ENCODE assay signal across 10 mouse cellular contexts in genomic region chr3:109307406-109307805, GRCm38 (mm10). TPM values are rescaled to one million over a fixed set of nuclear protein-coding genes. Genes with fewer than 3 reads are reported as not detected.
A peak's percentile ranks its signal among the peaks of the same experiment; 100 is the strongest.
DNase-seq lines count a peak whose midpoint lies in the region; ATAC-seq and TF ChIP-seq lines count a peak whose summit lies in the region.
"Had no signal": no experiment of that assay in that cellular context is flagged by ENCODE, and none has a peak within 500 bp of the region (broad histone marks: within the 10 kb centered on the region; RNA-seq: fewer than 3 reads in every experiment).

No protein-coding gene starts in this region.

- H3K4me1 ChIP-seq in kidney, embryonic 16.5 days (ENCODE audit: insufficient read depth, low read length): no peaks in the 10 kb centered on the region
- H3K4me1 ChIP-seq in intestine, postnatal 0 days (replicated peaks; ENCODE audit: control insufficient read depth, insufficient read depth, low read length): no peaks in the 10 kb centered on the region
- H3K4me1 ChIP-seq in midbrain, embryonic 15.5 days: 0 out of 2 replicates have a peak, but pooled peaks cover 7% of the 10 kb centered on the region

- H3K9me3 ChIP-seq in kidney, embryonic 16.5 days (ENCODE audit: low read length): no peaks in the 10 kb centered on the region
- no peaks in the 10 kb centered on the region for H3K9me3 ChIP-seq in intestine, postnatal 0 days (ENCODE audit: control insufficient read depth)
- no peaks in the 10 kb centered on the region for H3K9me3 ChIP-seq in midbrain, embryonic 15.5 days
- H3K9me3 ChIP-seq: megakaryocyte, embryonic 14.5 days had no signal

- TF ChIP-seq CTCF in intestine, postnatal 0 days (IDR thresholded peaks at IDR 0.05; ENCODE audit: low read depth): no peak

- H3K27me3 ChIP-seq in kidney, embryonic 16.5 days (ENCODE audit: insufficient read depth, low read length): no peaks in the 10 kb centered on the region
- no peaks in the 10 kb centered on the region for H3K27me3 ChIP-seq in intestine, postnatal 0 days (replicated peaks; ENCODE audit: control insufficient read depth, insufficient read depth, low read length)
- no peaks in the 10 kb centered on the region for H3K27me3 ChIP-seq in midbrain, embryonic 15.5 days (replicated peaks)
- H3K27me3 ChIP-seq: megakaryocyte, embryonic 14.5 days had no signal

- H3K4me2 ChIP-seq in kidney, embryonic 16.5 days (replicated peaks; ENCODE audit: low read depth, low read length): no peak overlapping the region
- no peak overlapping the region for H3K4me2 ChIP-seq in intestine, postnatal 0 days (replicated peaks; ENCODE audit: low read depth)
- no peak overlapping the region for H3K4me2 ChIP-seq in midbrain, embryonic 15.5 days

- H3K36me3 ChIP-seq in kidney, embryonic 16.5 days (ENCODE audit: insufficient read depth, low read length): no peaks in the 10 kb centered on the region
- no peaks in the 10 kb centered on the region for H3K36me3 ChIP-seq in intestine, postnatal 0 days (ENCODE audit: control insufficient read depth, insufficient read depth)
- H3K36me3 ChIP-seq in midbrain, embryonic 15.5 days (replicated peaks): no peaks in the 10 kb centered on the region

- no peak overlapping the region for H3K27ac ChIP-seq in kidney, embryonic 16.5 days (ENCODE audit: low read length)
- H3K27ac ChIP-seq in intestine, postnatal 0 days (ENCODE audit: low read depth, low read length): no peak overlapping the region
- no peak overlapping the region for H3K27ac ChIP-seq in midbrain, embryonic 15.5 days

- H3K9ac ChIP-seq in kidney, embryonic 16.5 days (replicated peaks; ENCODE audit: low read length): no peak overlapping the region
- no peak overlapping the region for H3K9ac ChIP-seq in intestine, postnatal 0 days (ENCODE audit: low read depth, low read length)
- no peak overlapping the region for H3K9ac ChIP-seq in midbrain, embryonic 15.5 days

- DNase-seq in kidney, adult 11 months: peak; percentile 79
- peak; percentile 20 for DNase-seq in cerebellum, adult 9-11 months
- DNase-seq in urinary bladder, adult 2 months (ENCODE audit: low spot score): no peak
- no peak for DNase-seq in gastrocnemius, postnatal 10 days

- ATAC-seq in kidney, embryonic 16.5 days (ENCODE audit: low FRiP score, low TSS enrichment): no peak
- peak; percentile 91 for ATAC-seq in intestine, postnatal 0 days
- ATAC-seq in midbrain, embryonic 15.5 days (replicated peaks): peak; percentile 80
- ATAC-seq in megakaryocyte progenitor cell, adult 5-6 weeks (replicated peaks; ENCODE audit: poor library complexity): no peak

- 71% methylated on average over 7 of the region's 7 CpGs for WGBS in kidney, embryonic 16.5 days
- WGBS in intestine, postnatal 0 days: 30% methylated on average over 7 of the region's 7 CpGs
- 47% methylated on average over 7 of the region's 7 CpGs for WGBS in midbrain, embryonic 15.5 days

- no peak overlapping the region for H3K4me3 ChIP-seq in kidney, embryonic 16.5 days (ENCODE audit: low read length)
- H3K4me3 ChIP-seq in intestine, postnatal 0 days (ENCODE audit: low read depth, low read length): no peak overlapping the region
- H3K4me3 ChIP-seq in midbrain, embryonic 15.5 days: no peak overlapping the region
- H3K4me3 ChIP-seq: megakaryocyte, embryonic 14.5 days had no signal

RNA-seq across cellular contexts. Expression of gene Vav3, which starts 33.0 kb away (rescaled TPM):
- polyA plus RNA-seq in kidney, embryonic 16.5 days (2015; fragmentation: Nextera tagmentation; extraction: Ambion mirVana): 23.7 and 27.7 TPM in 2 replicates
- 8.1 and 10.4 TPM in 2 replicates for polyA plus RNA-seq in intestine, postnatal 0 days (2015; fragmentation: Nextera tagmentation; extraction: Ambion mirVana)
- polyA plus RNA-seq in midbrain, embryonic 15.5 days (2015; fragmentation: Nextera tagmentation; extraction: Ambion mirVana): 24.3 and 25.4 TPM in 2 replicates
- 56.5 and 64.3 TPM in 2 replicates for total RNA-seq in megakaryocyte progenitor cell, adult 5-6 weeks (2015)
- total RNA-seq in megakaryocyte progenitor cell, adult 5-6 weeks (2017): 62.2 and 78.0 TPM in 2 replicates
- 4.9 and 5.6 TPM in 2 replicates for polyA plus RNA-seq in urinary bladder, adult 2 months (2012; rRNA removed)
- total RNA-seq in gastrocnemius, postnatal 10 days (2021): 1 to 10 TPM; 6.0 to 7.3 TPM
- total RNA-seq: MEL had no signal

Comparison
In these comparisons a context has a peak if more than half of its experiments do, and no peak if none do; other contexts are left out.
1. DNase-seq: peak in kidney, adult 11 months (single experiment) and cerebellum, adult 9-11 months (single experiment); none in urinary bladder, adult 2 months (single experiment) and gastrocnemius, postnatal 10 days (single experiment).
2. ATAC-seq: peak in intestine, postnatal 0 days (single experiment) and midbrain, embryonic 15.5 days (single experiment); none in kidney, embryonic 16.5 days (single experiment) and megakaryocyte progenitor cell, adult 5-6 weeks (single experiment).